Mouse (Mus musculus) limb, embryonic 12.5 days (tissue): Measurements from ENCODE around the gene Dzank1. TPM values are rescaled to one million over a fixed set of nuclear protein-coding genes. Genes with fewer than 3 reads are reported as not detected.

Experiments
- ATAC-seq: fragments of 200-750 bp; cut with Nextera tagmentation; 2 replicates; pipeline ENCODE4 v1.8.0; 2017; ENCODE audit warnings: low read depth, moderate TSS enrichment; ENCODE audit not compliant: insufficient number of reproducible peaks, insufficient read depth, low FRiP score, low TSS enrichment
- H3K27ac ChIP-seq: fragments of 300-500 bp; sonication (generic); 2 replicates; pipeline ENCODE4 v1.5.1; 2016; ENCODE audit warnings: mild to moderate bottlenecking, moderate library complexity
- H3K27me3 ChIP-seq: fragments of 300-500 bp; sonication (generic); 2 replicates; pipeline ENCODE4 v1.6.1; 2016; ENCODE audit warnings: mild to moderate bottlenecking, moderate library complexity
- H3K36me3 ChIP-seq: fragments of 300-500 bp; sonication (generic); 2 replicates; pipeline ENCODE4 v1.6.1; 2016; ENCODE audit warnings: mild to moderate bottlenecking, moderate library complexity
- H3K4me1 ChIP-seq: fragments of 300-500 bp; sonication (generic); replicated peaks from 2 replicates; pipeline ENCODE4 v1.6.1; 2016
- H3K4me2 ChIP-seq: fragments of 300-500 bp; sonication (generic); 2 replicates; pipeline ENCODE4 v1.6.1; 2016; ENCODE audit warnings: mild to moderate bottlenecking, moderate library complexity
- H3K4me3 ChIP-seq: fragments of 300-500 bp; sonication (generic); replicated peaks from 2 replicates; pipeline ENCODE4 v1.5.1; 2016; ENCODE audit warnings: mild to moderate bottlenecking
- H3K9ac ChIP-seq: fragments of 300-500 bp; sonication (generic); replicated peaks from 2 replicates; pipeline ENCODE4 v1.6.1; 2016; ENCODE audit warnings: mild to moderate bottlenecking, moderate library complexity
- H3K9me3 ChIP-seq: fragments of 300-500 bp; sonication (generic); 2 replicates; pipeline ENCODE4 v1.6.1; 2016; ENCODE audit warnings: mild to moderate bottlenecking, moderate library complexity
- WGBS: fragments of 180-500 bp; shearing (Covaris S2); methylation state at CpG from one replicate; pipeline ENCODE4 v1.1.7; 2016; 5-methylcytosine and 5-hydroxymethylcytosine counted together
- polyA plus RNA-seq: library from polyadenylated mRNA; unstranded; fragments of >200 nt; fragmentation: Nextera tagmentation; extraction: Ambion mirVana; gene quantifications from 2 replicates; pipeline ENCODE4 v1.2.1, GENCODE M21; 2016

Dzank1 gene
- polyA plus RNA-seq, 1 experiment from 2014 or later, result 1.1 TPM

DNA sequence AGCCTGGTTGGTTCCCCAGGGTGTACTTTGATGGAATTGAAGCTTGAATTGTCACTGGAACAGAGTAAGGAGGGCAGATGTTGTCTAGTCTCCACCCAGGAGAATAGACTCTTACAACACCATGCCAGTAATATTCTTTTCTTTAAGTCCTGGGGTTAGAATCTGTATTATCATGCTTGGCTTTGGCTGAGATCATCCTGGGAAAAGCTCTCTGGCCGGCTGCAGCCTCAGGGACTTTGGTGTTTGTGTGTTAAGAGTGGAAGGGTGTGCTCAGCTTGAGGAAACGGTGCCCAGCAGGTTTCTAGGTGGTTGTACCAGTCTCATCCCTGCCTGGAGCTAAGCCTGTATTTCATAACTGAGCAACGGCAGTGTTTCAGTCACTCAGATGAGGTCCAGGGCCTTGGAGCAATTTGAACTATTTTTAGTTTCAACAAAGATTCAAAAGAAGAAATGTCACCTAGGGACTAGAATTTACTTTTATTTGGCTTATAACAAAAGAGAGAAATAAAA is 88.0 kb downstream of the Dzank1 start:
- no peak overlapping the region for H3K4me2 ChIP-seq
- H3K4me1 ChIP-seq, result no peaks in the 10 kb centered on the region
- no peaks in the 10 kb centered on the region for H3K27me3 ChIP-seq
- no peaks in the 10 kb centered on the region for H3K9me3 ChIP-seq
- ATAC-seq, result no peak
- no peak overlapping the region for H3K9ac ChIP-seq
- H3K27ac ChIP-seq, result no peak overlapping the region
- H3K4me3 ChIP-seq, result no peak overlapping the region
- WGBS, result 54% methylated on average over 3 of the region's 3 CpGs
- H3K36me3 ChIP-seq, result no peaks in the 10 kb centered on the region

DNA sequence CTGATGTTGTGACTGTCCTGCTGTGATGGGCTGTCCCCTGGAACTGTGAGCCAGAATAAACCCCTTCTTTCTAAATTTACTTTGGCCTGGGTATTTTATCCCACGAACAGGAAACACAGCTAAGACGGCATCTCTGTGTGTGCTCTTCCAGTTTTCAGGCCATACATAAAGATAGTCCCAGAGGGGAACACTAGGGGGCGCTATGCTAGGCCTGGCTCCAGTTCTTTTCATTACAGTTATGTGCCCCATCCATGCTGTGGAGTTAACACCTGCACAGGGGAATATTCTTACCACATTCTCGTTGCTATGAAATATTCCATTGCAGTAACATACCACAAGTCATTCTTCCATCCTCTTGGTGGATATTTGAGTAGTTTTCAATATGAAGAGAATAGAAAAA is 88.8 kb downstream of the Dzank1 start:
- no peak overlapping the region for H3K4me2 ChIP-seq
- whole genome bisulfite sequencing, result 63% methylated on average over 4 of the region's 4 CpGs
- no peak overlapping the region for H3K4me3 ChIP-seq
- H3K36me3 ChIP-seq, result no peaks in the 10 kb centered on the region
- no peaks in the 10 kb centered on the region for H3K4me1 ChIP-seq
- no peaks in the 10 kb centered on the region for H3K9me3 ChIP-seq
- no peak for ATAC-seq
- H3K27ac ChIP-seq, result no peak overlapping the region
- no peaks in the 10 kb centered on the region for H3K27me3 ChIP-seq
- no peak overlapping the region for H3K9ac ChIP-seq

DNA sequence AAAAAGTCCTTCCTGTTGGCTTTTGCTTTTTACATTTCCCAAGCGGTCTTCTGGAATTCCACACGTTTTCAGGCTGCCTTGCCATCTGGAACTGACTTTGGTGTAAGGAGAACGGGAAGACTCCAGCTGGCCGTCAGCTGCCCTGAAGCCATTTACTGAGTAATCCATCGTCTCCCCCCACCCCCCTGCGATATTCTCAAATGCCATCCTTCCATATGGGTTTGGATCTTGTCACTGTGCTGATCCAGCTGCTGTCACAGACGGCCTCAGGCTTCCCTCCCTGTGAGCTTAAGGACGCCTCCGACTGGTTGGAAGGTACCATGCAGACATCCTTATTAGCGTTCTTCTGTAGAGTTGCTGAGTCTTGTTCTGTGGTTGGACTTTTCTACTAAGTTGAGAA is 91.5 kb downstream of the Dzank1 start:
- H3K4me2 ChIP-seq, result no peak overlapping the region
- H3K27ac ChIP-seq, result no peak overlapping the region
- no peaks in the 10 kb centered on the region for H3K27me3 ChIP-seq
- WGBS, result 71% methylated on average over 10 of the region's 10 CpGs
- H3K4me1 ChIP-seq, result no peaks in the 10 kb centered on the region
- H3K9me3 ChIP-seq, result no peaks in the 10 kb centered on the region
- H3K4me3 ChIP-seq, result no peak overlapping the region
- no peak for ATAC-seq
- no peak overlapping the region for H3K9ac ChIP-seq
- no peaks in the 10 kb centered on the region for H3K36me3 ChIP-seq

DNA sequence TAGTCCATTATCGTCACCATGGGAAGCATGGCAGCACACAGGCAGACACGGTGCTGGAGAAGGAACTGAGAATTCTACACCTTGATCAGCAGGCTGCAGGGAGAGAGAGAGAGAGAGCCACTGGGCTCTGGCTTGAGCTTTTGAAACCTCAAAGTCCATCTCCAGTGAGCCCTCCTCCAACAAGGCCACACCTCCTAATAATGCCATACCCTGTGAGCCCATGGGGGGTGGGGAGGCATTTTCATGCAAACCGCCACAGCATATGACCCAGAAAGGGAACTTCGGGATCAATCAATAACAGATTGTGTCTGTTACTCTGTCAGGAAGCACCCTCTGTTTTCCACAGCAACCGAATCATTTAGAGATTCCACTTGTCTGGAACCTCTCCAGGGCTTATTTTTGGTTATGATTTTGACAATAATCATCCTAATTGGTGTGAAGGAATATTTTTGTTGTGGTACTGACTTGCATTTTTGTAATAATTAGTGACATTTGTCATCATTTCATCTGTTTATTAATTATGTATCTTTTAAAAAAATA is 95.9 kb downstream of the Dzank1 start:
- no peaks in the 10 kb centered on the region for H3K9me3 ChIP-seq

DNA sequence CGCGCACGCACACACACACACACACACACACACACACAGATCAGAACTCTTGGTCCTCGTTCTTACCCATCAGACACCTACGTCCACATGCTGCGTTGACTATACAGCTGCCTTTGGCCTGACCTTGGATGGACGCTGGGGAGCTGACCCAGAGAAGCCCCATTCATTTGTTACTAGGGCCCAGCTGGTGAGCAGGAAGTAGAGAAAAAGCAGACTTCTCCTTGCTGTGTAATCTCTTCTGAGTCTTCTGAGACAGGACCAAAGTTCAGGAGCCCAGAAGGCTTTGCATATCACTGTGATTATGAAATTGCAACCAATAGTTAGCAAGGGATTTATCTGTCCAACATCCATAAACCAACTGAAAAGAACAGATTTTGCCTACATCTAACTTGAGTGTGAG is 98.0 kb downstream of the Dzank1 start:
- WGBS, result 78% methylated on average over 7 of the region's 7 CpGs
- Histone ChIP-seq H3K27me3 (no peaks in the 10 kb centered on the region), H3K4me1 (no peaks in the 10 kb centered on the region), H3K9me3 (no peaks in the 10 kb centered on the region), H3K36me3 (no peaks in the 10 kb centered on the region), H3K27ac (no peak overlapping the region), H3K9ac (no peak overlapping the region), H3K4me2 (no peak overlapping the region), H3K4me3 (no peak overlapping the region)
- ATAC-seq, result no peak

More for the DNA sequence above, 95.9 kb downstream of the Dzank1 start:
- Histone ChIP-seq H3K4me1 (no peaks in the 10 kb centered on the region), H3K4me3 (no peak overlapping the region), H3K9ac (no peak overlapping the region), H3K27ac (no peak overlapping the region), H3K4me2 (no peak overlapping the region), H3K36me3 (no peaks in the 10 kb centered on the region), H3K27me3 (no peaks in the 10 kb centered on the region)
- 71% methylated on average over 5 of the region's 5 CpGs for WGBS
- ATAC-seq, result no peak

DNA sequence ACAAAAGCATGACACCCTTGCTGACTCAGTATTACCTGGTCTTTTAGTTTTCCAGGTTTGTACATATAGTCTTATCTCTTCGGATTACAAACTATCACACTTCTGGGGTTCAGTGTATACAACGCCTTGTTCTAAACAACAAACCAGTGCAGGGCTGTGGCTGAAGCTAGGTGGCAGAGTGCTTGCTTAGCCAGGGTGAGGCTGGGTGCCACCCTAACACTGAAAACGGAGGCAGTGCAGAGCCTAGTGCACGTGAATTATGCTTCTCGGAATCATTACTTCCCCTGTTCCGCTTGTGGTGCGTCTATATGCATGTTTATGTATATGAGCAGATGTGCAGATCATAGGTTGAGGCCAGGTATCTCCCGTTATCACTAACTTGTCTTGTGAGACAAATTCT is 98.6 kb downstream of the Dzank1 start:
- H3K9ac ChIP-seq, result no peak overlapping the region
- ATAC-seq, result no peak
- no peak overlapping the region for H3K27ac ChIP-seq
- H3K4me2 ChIP-seq, result no peak overlapping the region
- no peaks in the 10 kb centered on the region for H3K9me3 ChIP-seq
- no peak overlapping the region for H3K4me3 ChIP-seq
- WGBS, result 83% methylated on average over 8 of the region's 8 CpGs
- no peaks in the 10 kb centered on the region for H3K27me3 ChIP-seq
- no peaks in the 10 kb centered on the region for H3K36me3 ChIP-seq
- H3K4me1 ChIP-seq, result no peaks in the 10 kb centered on the region

DNA sequence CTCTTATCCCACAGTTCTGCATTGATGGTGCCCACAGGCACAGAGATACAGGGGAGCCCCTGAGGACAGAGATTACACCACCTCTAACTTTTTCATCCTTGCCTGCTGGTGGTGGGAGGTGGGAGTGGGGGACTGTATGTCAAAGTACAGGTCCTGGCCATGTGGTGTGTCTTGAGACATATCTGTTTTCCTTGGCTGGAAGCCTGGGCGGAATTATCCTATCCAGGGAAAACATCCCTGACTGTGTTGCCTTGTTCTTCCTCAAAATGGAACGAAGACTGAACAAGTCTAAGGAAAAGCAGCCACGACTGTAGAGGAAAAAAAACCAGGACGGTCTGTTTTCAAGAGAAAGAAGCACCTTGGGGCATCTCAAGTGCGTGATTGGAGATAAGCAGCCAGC is 99.4 kb downstream of the Dzank1 start:
- ATAC-seq, result no peak
- 79% methylated on average over 5 of the region's 5 CpGs for WGBS
- Histone ChIP-seq H3K27me3 (no peaks in the 10 kb centered on the region), H3K27ac (no peak overlapping the region), H3K9ac (no peak overlapping the region), H3K4me3 (no peak overlapping the region), H3K4me2 (no peak overlapping the region), H3K4me1 (no peaks in the 10 kb centered on the region), H3K9me3 (no peaks in the 10 kb centered on the region), H3K36me3 (no peaks in the 10 kb centered on the region)

DNA sequence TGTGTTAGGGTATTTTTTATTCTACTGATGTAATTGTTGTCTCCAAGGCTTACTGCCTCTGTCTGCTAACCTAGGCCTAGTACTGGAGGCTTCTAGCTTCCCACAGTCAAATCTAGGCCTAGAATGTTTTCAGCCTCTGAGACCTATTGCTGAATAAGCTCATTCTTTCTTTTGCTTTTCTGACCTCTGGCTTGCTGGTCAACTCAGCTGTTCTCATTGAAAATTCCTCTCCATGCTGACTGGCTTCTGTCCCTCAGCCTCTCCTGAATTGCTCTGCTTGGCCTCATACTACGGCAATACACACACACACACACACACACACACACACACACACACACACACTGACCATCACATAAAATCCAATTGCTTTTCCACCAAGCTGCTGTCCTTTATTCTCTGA is 101.5 kb downstream of the Dzank1 start:
- WGBS, result 91% methylated on average over 1 of the region's 1 CpGs
- no peak for ATAC-seq
- H3K27me3 ChIP-seq, result no peaks in the 10 kb centered on the region

DNA sequence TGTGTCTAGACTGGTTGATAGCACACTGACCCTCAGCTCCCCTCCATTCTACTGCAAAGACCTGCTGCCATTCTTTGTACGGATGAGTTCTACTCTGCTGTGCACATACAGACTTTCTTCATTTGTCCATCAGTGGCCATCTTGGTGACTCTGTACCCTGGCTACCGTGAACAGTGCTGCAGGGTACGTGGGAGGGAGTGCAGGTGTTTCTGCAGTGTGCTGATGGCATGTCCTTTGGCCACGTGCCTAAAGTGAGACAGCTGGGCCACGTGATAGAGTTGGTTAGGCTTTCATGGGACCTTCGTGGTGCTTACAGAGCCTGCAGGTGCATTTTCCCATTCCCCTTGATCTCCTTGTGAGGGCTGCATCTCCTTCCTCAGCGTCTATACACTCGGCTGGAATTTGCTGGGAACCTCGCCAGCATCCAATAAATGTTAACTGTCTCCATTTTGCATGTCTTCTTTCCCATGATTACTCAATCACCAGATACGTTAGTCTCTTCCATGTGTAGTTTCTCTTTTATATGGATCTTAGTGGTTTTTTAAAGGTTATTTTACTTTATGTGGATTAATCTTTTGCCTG is 105.0 kb downstream of the Dzank1 start:
- no peak overlapping the region for H3K4me3 ChIP-seq
- H3K9me3 ChIP-seq, result no peaks in the 10 kb centered on the region
- no peak overlapping the region for H3K27ac ChIP-seq
- ATAC-seq, result no peak
- no peaks in the 10 kb centered on the region for H3K27me3 ChIP-seq
- 81% methylated on average over 10 of the region's 10 CpGs for WGBS
- H3K4me2 ChIP-seq, result no peak overlapping the region
- H3K36me3 ChIP-seq, result no peaks in the 10 kb centered on the region
- H3K4me1 ChIP-seq, result peaks cover 9% of the 10 kb centered on the region
- H3K9ac ChIP-seq, result no peak overlapping the region

More for the DNA sequence above, 101.5 kb downstream of the Dzank1 start:
- Histone ChIP-seq H3K36me3 (no peaks in the 10 kb centered on the region), H3K4me1 (no peaks in the 10 kb centered on the region), H3K9me3 (no peaks in the 10 kb centered on the region), H3K9ac (no peak overlapping the region), H3K27ac (no peak overlapping the region), H3K4me2 (no peak overlapping the region), H3K4me3 (no peak overlapping the region)

Other genes starting within 250 kb of the Dzank1 start
- 1.4 and 1.8 TPM in 2 replicates for gene Ovol2, start 195.3 kb downstream of the Dzank1 start, polyA plus RNA-seq
- 54.6 and 54.7 TPM in 2 replicates for gene Kat14, start 158.4 kb downstream of the Dzank1 start, polyA plus RNA-seq
- gene Pet117, start 158.4 kb downstream of the Dzank1 start, polyA plus RNA-seq, result 0.60 and 1.5 TPM in 2 replicates
- 35.0 and 36.4 TPM in 2 replicates for gene Polr3f, start 304 bp upstream of the Dzank1 start, polyA plus RNA-seq
- gene Rbbp9, start 23.5 kb upstream of the Dzank1 start, polyA plus RNA-seq, result 58.2 and 62.5 TPM in 2 replicates
- gene Sec23b, start 28.8 kb upstream of the Dzank1 start, polyA plus RNA-seq, result 97.5 and 105 TPM in 2 replicates
- gene Smim26, start 66.6 kb upstream of the Dzank1 start, polyA plus RNA-seq, result 43.3 and 46.0 TPM in 2 replicates
- 35.2 and 39.5 TPM in 2 replicates for gene Dtd1, start 72.5 kb upstream of the Dzank1 start, polyA plus RNA-seq